Mouse (Mus musculus) testis, adult 2 months (tissue): ENCODE results near the gene Ltv1.

Experiments used
- CTCF ChIP-seq: fragments of 200-500 bp; IDR thresholded peaks from 2 replicates; pipeline ENCODE4 v1.5.1; 2012; ENCODE audit warnings: low read depth, mild to moderate bottlenecking, inconsistent platforms, low read length, moderate library complexity; ENCODE audit not compliant: control insufficient read depth, insufficient read depth, insufficient replicate concordance
- POLR2A ChIP-seq: fragments of 200-500 bp; IDR thresholded peaks from 2 replicates; pipeline ENCODE4 v1.6.1; 2012; ENCODE audit warnings: low read depth, mild to moderate bottlenecking, inconsistent platforms, low read length, moderate library complexity; ENCODE audit not compliant: control insufficient read depth

DNA sequence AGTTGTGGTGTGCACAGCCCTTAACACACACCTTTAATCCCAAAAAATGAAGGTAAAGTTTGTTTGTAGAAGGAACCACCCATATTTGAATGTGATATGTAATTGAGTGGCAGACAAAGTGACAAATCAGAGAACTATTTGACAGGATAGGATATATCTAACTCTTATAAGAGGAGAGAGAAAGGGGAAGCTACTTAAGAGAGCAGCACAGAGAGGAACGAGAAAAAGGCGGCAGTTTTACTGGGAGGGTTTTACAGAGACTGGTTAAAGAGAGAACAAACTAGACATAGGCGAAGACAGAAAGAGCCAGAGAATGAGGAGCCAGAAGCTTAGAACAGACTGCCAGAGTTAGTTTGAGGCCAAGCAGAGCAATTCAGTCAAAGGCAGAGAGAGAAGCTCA is 7.9 kb upstream of the Ltv1 start:
- TF ChIP-seq CTCF = no peak
- TF ChIP-seq POLR2A = no peak
